Mouse (Mus musculus): ENCODE measurements around the gene Ppp1r1b. TPM values are rescaled to one million over a fixed set of nuclear protein-coding genes. Genes with fewer than 3 reads are reported as not detected.

The Ppp1r1b gene
- polyA plus RNA-seq (2014; fragmentation: Nextera tagmentation; extraction: Ambion mirVana) = 0.53 and 1.3 TPM in 2 replicates

- peak; percentile 75 for ATAC-seq (ENCODE audit: insufficient read depth)
- H3K27me3 ChIP-seq (ENCODE audit: insufficient read depth, low read length) = peaks cover 81% of the 10 kb centered on the region
- H3K4me3 ChIP-seq (ENCODE audit: low read depth, low read length) = peak within 1 kb of the TSS; percentile 45
- peaks cover 4% of the 10 kb centered on the region; the same call in 1 of the 2 replicates for H3K4me1 ChIP-seq (ENCODE audit: insufficient read depth)
- WGBS = under 1% methylated on average over 54 of the region's 55 CpGs
- DNase-seq = peak; percentile 56
- no peaks in the 10 kb centered on the region for H3K9me3 ChIP-seq (ENCODE audit: low read depth, low read length)
- H3K36me3 ChIP-seq (ENCODE audit: insufficient read depth) = no peaks in the 10 kb centered on the region
- peak within 1 kb of the TSS; percentile 82 for H3K4me2 ChIP-seq
- no peak within 1 kb of the TSS for H3K27ac ChIP-seq (ENCODE audit: low read depth)
- no peak for TF ChIP-seq CTCF (IDR thresholded peaks at IDR 0.05; ENCODE audit: low read depth)
- H3K9ac ChIP-seq = peak within 1 kb of the TSS; percentile 43
Measured at GRCm38 (mm10) chr11:98348083-98348961, at the start of gene Ppp1r1b. Ppp1r1b (plus strand) TSS chr11:98348404.

- TF ChIP-seq CTCF (IDR thresholded peaks at IDR 0.05; ENCODE audit: low read depth) = no peak
- Histone ChIP-seq H3K4me1 (ENCODE audit: insufficient read depth) (peaks cover 5% of the 10 kb centered on the region; the same call in 1 of the 2 replicates), H3K9ac (no peak overlapping the region), H3K4me3 (ENCODE audit: low read depth, low read length) (no peak overlapping the region), H3K4me2 (peak overlapping the region; percentile 34), H3K36me3 (ENCODE audit: insufficient read depth) (no peaks in the 10 kb centered on the region), H3K9me3 (ENCODE audit: low read depth, low read length) (no peaks in the 10 kb centered on the region), H3K27me3 (ENCODE audit: insufficient read depth, low read length) (peaks cover 12% of the 10 kb centered on the region; the same call in 1 of the 2 replicates), H3K27ac (ENCODE audit: low read depth) (no peak overlapping the region)
- 7% methylated on average over 10 of the region's 10 CpGs for WGBS
- peak; percentile 62 for DNase-seq
- 0 out of 2 replicates have a peak, but pooled peaks have one; percentile 25 for ATAC-seq (ENCODE audit: insufficient read depth)
Measured at GRCm38 (mm10) chr11:98298484-98299205, 49.6 kb upstream of the Ppp1r1b start.

- Histone ChIP-seq H3K4me1 (ENCODE audit: insufficient read depth) (no peaks in the 10 kb centered on the region), H3K9ac (no peak overlapping the region), H3K36me3 (ENCODE audit: insufficient read depth) (no peaks in the 10 kb centered on the region), H3K27me3 (ENCODE audit: insufficient read depth, low read length) (peaks cover 47% of the 10 kb centered on the region), H3K4me3 (ENCODE audit: low read depth, low read length) (no peak overlapping the region), H3K9me3 (ENCODE audit: low read depth, low read length) (no peaks in the 10 kb centered on the region), H3K4me2 (0 out of 2 replicates have a peak overlapping the region, but pooled peaks have one; percentile 18), H3K27ac (ENCODE audit: low read depth) (no peak overlapping the region)
- WGBS = 3% methylated on average over 26 of the region's 26 CpGs
- ATAC-seq (ENCODE audit: insufficient read depth) (no peak), DNase-seq (peak; percentile 92)
- no peak for TF ChIP-seq CTCF (IDR thresholded peaks at IDR 0.05; ENCODE audit: low read depth)
Measured at GRCm38 (mm10) chr11:98313790-98314323, 34.3 kb upstream of the Ppp1r1b start.

- ATAC-seq (ENCODE audit: insufficient read depth) (no peak), DNase-seq (no peak)
- no peak overlapping the region for H3K4me2 ChIP-seq
- 12% methylated on average over 7 of the region's 7 CpGs for WGBS
- no peaks in the 10 kb centered on the region for H3K36me3 ChIP-seq (ENCODE audit: insufficient read depth)
- H3K9me3 ChIP-seq (ENCODE audit: low read depth, low read length) = no peaks in the 10 kb centered on the region
- H3K4me1 ChIP-seq (ENCODE audit: insufficient read depth) = no peaks in the 10 kb centered on the region
- H3K27me3 ChIP-seq (ENCODE audit: insufficient read depth, low read length) = peaks cover 82% of the 10 kb centered on the region
- TF ChIP-seq CTCF (IDR thresholded peaks at IDR 0.05; ENCODE audit: low read depth) = no peak
- no peak overlapping the region for H3K4me3 ChIP-seq (ENCODE audit: low read depth, low read length)
- no peak overlapping the region for H3K27ac ChIP-seq (ENCODE audit: low read depth)
- H3K9ac ChIP-seq = no peak overlapping the region
Measured at GRCm38 (mm10) chr11:98317479-98317878, 30.7 kb upstream of the Ppp1r1b start.

GRCm38 (mm10) chr11:98318421-98319116 lies 29.6 kb upstream of the Ppp1r1b start:
- Histone ChIP-seq H3K4me2 (no peak overlapping the region), H3K36me3 (ENCODE audit: insufficient read depth) (no peaks in the 10 kb centered on the region), H3K9me3 (ENCODE audit: low read depth, low read length) (no peaks in the 10 kb centered on the region), H3K9ac (no peak overlapping the region), H3K4me1 (ENCODE audit: insufficient read depth) (no peaks in the 10 kb centered on the region), H3K27ac (ENCODE audit: low read depth) (no peak overlapping the region), H3K27me3 (ENCODE audit: insufficient read depth, low read length) (peaks cover 86% of the 10 kb centered on the region), H3K4me3 (ENCODE audit: low read depth, low read length) (no peak overlapping the region)
- ATAC-seq (ENCODE audit: insufficient read depth) = no peak
- no peak for DNase-seq
- no peak for TF ChIP-seq CTCF (IDR thresholded peaks at IDR 0.05; ENCODE audit: low read depth)
- WGBS = 2% methylated on average over 14 of the region's 14 CpGs

- no peak overlapping the region for H3K4me2 ChIP-seq
- no peak overlapping the region for H3K4me3 ChIP-seq (ENCODE audit: low read depth, low read length)
- no peak for DNase-seq
- no peaks in the 10 kb centered on the region for H3K4me1 ChIP-seq (ENCODE audit: insufficient read depth)
- no peak for ATAC-seq (ENCODE audit: insufficient read depth)
- 4% methylated on average over 15 of the region's 15 CpGs for WGBS
- H3K36me3 ChIP-seq (ENCODE audit: insufficient read depth) = no peaks in the 10 kb centered on the region
- no peak for TF ChIP-seq CTCF (IDR thresholded peaks at IDR 0.05; ENCODE audit: low read depth)
- no peak overlapping the region for H3K27ac ChIP-seq (ENCODE audit: low read depth)
- H3K9me3 ChIP-seq (ENCODE audit: low read depth, low read length) = no peaks in the 10 kb centered on the region
- H3K27me3 ChIP-seq (ENCODE audit: insufficient read depth, low read length) = peaks cover 88% of the 10 kb centered on the region
- no peak overlapping the region for H3K9ac ChIP-seq
Measured at GRCm38 (mm10) chr11:98319120-98319519, 29.1 kb upstream of the Ppp1r1b start.
